In genomic region chr1:134048759-134049158, GRCm38 (mm10) we compare ENCODE assay signal across 9 mouse cellular contexts. TPM values are rescaled to one million over a fixed set of nuclear protein-coding genes. Genes with fewer than 3 reads are reported as not detected.
DNase-seq lines count a peak whose midpoint lies in the region; ATAC-seq and TF ChIP-seq lines count a peak whose summit lies in the region.
"Had no signal": no experiment of that assay in that cellular context is flagged by ENCODE, and none has a peak within 500 bp of the region (broad histone marks: within the 10 kb centered on the region; RNA-seq: fewer than 3 reads in every experiment).

No protein-coding gene starts in this region.

- WGBS in embryonic facial prominence, embryonic 10.5 days, result 5% methylated on average over 5 of the region's 5 CpGs
- 2% methylated on average over 5 of the region's 5 CpGs for WGBS in lung, embryonic 14.5 days
- WGBS in neural tube, embryonic 15.5 days, result 5% methylated on average over 5 of the region's 5 CpGs

- H3K27ac ChIP-seq in ES-E14 (ENCODE audit: insufficient read depth, low read depth, low read length, poor library complexity, severe bottlenecking), result no peak overlapping the region
- no peak overlapping the region for H3K27ac ChIP-seq in embryonic facial prominence, embryonic 10.5 days (replicated peaks)
- H3K27ac ChIP-seq in lung, embryonic 14.5 days (ENCODE audit: low read depth), result no peak overlapping the region
- no peak overlapping the region for H3K27ac ChIP-seq in neural tube, embryonic 15.5 days (replicated peaks)
- H3K27ac ChIP-seq: limb, embryonic 15.5 days had no signal

- H3K4me3 ChIP-seq in ES-E14 (ENCODE audit: insufficient read depth in 1 of 2, low read depth in 1 of 2, low read length in 2 of 2, poor library complexity in 1 of 2, severe bottlenecking in 1 of 2), result no peak overlapping the region
- H3K4me3 ChIP-seq in embryonic facial prominence, embryonic 10.5 days, result no peak overlapping the region
- H3K4me3 ChIP-seq in lung, embryonic 14.5 days (ENCODE audit: low read depth, low read length), result no peak overlapping the region
- H3K4me3 ChIP-seq in neural tube, embryonic 15.5 days (replicated peaks), result no peak overlapping the region
- H3K4me3 ChIP-seq: limb, embryonic 15.5 days had no signal

- peak; percentile 98 for TF ChIP-seq CTCF in lung, embryonic 14.5 days (IDR thresholded peaks at IDR 0.05; ENCODE audit: low read depth)

- peak; percentile 50 for ATAC-seq in lung, embryonic 14.5 days (ENCODE audit: insufficient read depth)
- ATAC-seq in neural tube, embryonic 15.5 days (ENCODE audit: low FRiP score), result peak; percentile 68; the same call in 1 of the 2 replicates

- in situ Hi-C loops in ES-E14 (cut with MboI; ENCODE audit: low sequenced_read_pairs in 2 of 2, unreplicated experiment in 2 of 2), result loop anchor here in 1 of 2 experiments (5.0 to 10.0 kb wide), 2 partner anchors 134 to 311 kb away; no protein-coding TSS in a partner anchor

- no peak overlapping the region for H3K4me2 ChIP-seq in lung, embryonic 14.5 days
- no peak overlapping the region for H3K4me2 ChIP-seq in neural tube, embryonic 15.5 days
- H3K4me2 ChIP-seq: limb, embryonic 15.5 days had no signal

- peak; percentile 69 for DNase-seq in ES-E14 (ENCODE audit: low read depth, low spot score)
- DNase-seq in adrenal gland, postnatal 25 days, result peak; percentile 61
- DNase-seq in embryonic facial prominence, embryonic 10.5 days (ENCODE audit: low spot score), result peak; percentile 78
- peak; percentile 68 for DNase-seq in heart, adult 8-10 months (ENCODE audit: low spot score)
- peak; percentile 70 for DNase-seq in layer of hippocampus, adult 9-10 months (ENCODE audit: low spot score)
- peak; percentile 94 for DNase-seq in lung, embryonic 14.5 days
- peak; percentile 79 for DNase-seq in thymus, postnatal 4 days

- no peaks in the 10 kb centered on the region for H3K9me3 ChIP-seq in ES-E14 (ENCODE audit: control insufficient read depth, insufficient read depth, low read depth, low read length)
- H3K9me3 ChIP-seq in embryonic facial prominence, embryonic 10.5 days, result no peaks in the 10 kb centered on the region
- no peaks in the 10 kb centered on the region for H3K9me3 ChIP-seq in lung, embryonic 14.5 days (ENCODE audit: low read depth, low read length)
- no peaks in the 10 kb centered on the region for H3K9me3 ChIP-seq in neural tube, embryonic 15.5 days (replicated peaks)
- H3K9me3 ChIP-seq: limb, embryonic 15.5 days had no signal

- no peaks in the 10 kb centered on the region for H3K36me3 ChIP-seq in ES-E14 (ENCODE audit: control insufficient read depth, insufficient read depth, low read length, poor library complexity, severe bottlenecking)
- no peaks in the 10 kb centered on the region for H3K36me3 ChIP-seq in embryonic facial prominence, embryonic 10.5 days (replicated peaks)
- H3K36me3 ChIP-seq in lung, embryonic 14.5 days (ENCODE audit: insufficient read depth), result 0 out of 2 replicates have a peak, but pooled peaks cover 4% of the 10 kb centered on the region
- H3K36me3 ChIP-seq in neural tube, embryonic 15.5 days, result no peaks in the 10 kb centered on the region
- H3K36me3 ChIP-seq: limb, embryonic 15.5 days had no signal

- peaks cover 0 to 4% of the 10 kb centered on the region in 2 experiments; a peak in 1 of 4 replicates for H3K4me1 ChIP-seq in ES-E14 (ENCODE audit: control insufficient read depth in 2 of 2, insufficient read depth in 2 of 2, low read length in 2 of 2, poor library complexity in 1 of 2)
- H3K4me1 ChIP-seq in embryonic facial prominence, embryonic 10.5 days, result peaks cover 12% of the 10 kb centered on the region
- 0 out of 2 replicates have a peak, but pooled peaks cover 3% of the 10 kb centered on the region for H3K4me1 ChIP-seq in lung, embryonic 14.5 days (ENCODE audit: insufficient read depth)
- peaks cover 12% of the 10 kb centered on the region for H3K4me1 ChIP-seq in neural tube, embryonic 15.5 days

- peaks cover 17% of the 10 kb centered on the region for H3K27me3 ChIP-seq in embryonic facial prominence, embryonic 10.5 days (replicated peaks; ENCODE audit: low read depth, poor library complexity, severe bottlenecking)
- no peaks in the 10 kb centered on the region for H3K27me3 ChIP-seq in lung, embryonic 14.5 days (ENCODE audit: insufficient read depth, low read length)
- H3K27me3 ChIP-seq in neural tube, embryonic 15.5 days (replicated peaks), result no peaks in the 10 kb centered on the region
- H3K27me3 ChIP-seq: limb, embryonic 15.5 days had no signal

- no peak overlapping the region for H3K9ac ChIP-seq in ES-E14 (ENCODE audit: insufficient read depth, low read depth, low read length, poor library complexity, severe bottlenecking)
- H3K9ac ChIP-seq in lung, embryonic 14.5 days, result no peak overlapping the region
- H3K9ac ChIP-seq in neural tube, embryonic 15.5 days (replicated peaks), result no peak overlapping the region
- H3K9ac ChIP-seq: limb, embryonic 15.5 days had no signal

TF ChIP-seq in ES-E14, 5 proteins besides CTCF, POLR2A, EP300 and RAD21:
- TF ChIP-seq HCFC1 (IDR thresholded peaks at IDR 0.05; ENCODE audit: borderline replicate concordance, insufficient read depth, low read length) (no peak), MAFK (IDR thresholded peaks at IDR 0.05; ENCODE audit: insufficient read depth, low read depth, low read length) (no peak), ZC3H11A (IDR thresholded peaks at IDR 0.05; ENCODE audit: borderline replicate concordance, low read depth, low read length) (peak; percentile 88)

RNA-seq across cellular contexts. Expression of gene Fmod, which starts 11.7 kb away (rescaled TPM):
- total RNA-seq in ES-E14 (2012; rRNA removed), result not detected in 2 replicates
- 4.7 and 5.0 TPM in 2 replicates for total RNA-seq in adrenal gland, postnatal 25 days (2021)
- polyA plus RNA-seq in embryonic facial prominence, embryonic 10.5 days (2016; fragmentation: Nextera tagmentation; extraction: Ambion mirVana), result 2.0 and 2.2 TPM in 2 replicates
- total RNA-seq in heart, adult 8-10 months (2022), result 10 to 100 TPM in 1 of 4 experiments, 1 to 10 TPM in 3; 5.9 to 14.1 (median 8.2) TPM
- 173 and 174 TPM in 2 replicates for polyA plus RNA-seq in lung, embryonic 14.5 days (2014; fragmentation: Nextera tagmentation; extraction: Ambion mirVana)
- 14.5 and 14.6 TPM in 2 replicates for polyA plus RNA-seq in neural tube, embryonic 15.5 days (2015; fragmentation: Nextera tagmentation; extraction: Ambion mirVana)

RNA-seq across cellular contexts. Expression of gene Btg2, which starts 30.2 kb away (rescaled TPM):
- 40.2 and 47.5 TPM in 2 replicates for total RNA-seq in ES-E14 (2012; rRNA removed)
- 17.8 and 18.1 TPM in 2 replicates for total RNA-seq in adrenal gland, postnatal 25 days (2021)
- 32.5 and 40.4 TPM in 2 replicates for polyA plus RNA-seq in embryonic facial prominence, embryonic 10.5 days (2016; fragmentation: Nextera tagmentation; extraction: Ambion mirVana)
- total RNA-seq in heart, adult 8-10 months (2022), result 10 to 100 TPM; 18.3 to 35.3 (median 28.0) TPM
- polyA plus RNA-seq in lung, embryonic 14.5 days (2014; fragmentation: Nextera tagmentation; extraction: Ambion mirVana), result 77.2 and 81.0 TPM in 2 replicates
- polyA plus RNA-seq in neural tube, embryonic 15.5 days (2015; fragmentation: Nextera tagmentation; extraction: Ambion mirVana), result 20.6 and 29.3 TPM in 2 replicates
